Mouse (Mus musculus): ENCODE measurements around the gene Olfr970. TPM values are rescaled to one million over a fixed set of nuclear protein-coding genes. Genes with fewer than 3 reads are reported as not detected.
"Not testable (repeated sequence)": the region's sequence is repeated elsewhere in the genome, so short reads cannot be mapped to it uniquely, and the experiment has no call there.

The Olfr970 gene
- not detected for total RNA-seq (2021)

GRCm38 (mm10) chr9:39808560-39808959 lies at the start of gene Olfr970:
Olfr970 (plus strand) TSS chr9:39808860.
- intact Hi-C loops (cut with DNase I), result no loop called here

GRCm38 (mm10) chr9:39783153-39783552 lies 25.5 kb upstream of the Olfr970 start, which contains the start of gene Olfr968:
Olfr968 (minus strand) TSS chr9:39783253.
- intact Hi-C loops (cut with DNase I), result no loop called here
- DNase-seq, result no peak

More at GRCm38 (mm10) chr9:39808560-39808959, at the start of gene Olfr970:
- DNase-seq, result no peak

- no peak for DNase-seq
- intact Hi-C loops (cut with DNase I), result no loop called here
These were observed 18.1 kb upstream of the Olfr970 start, which contains the start of gene Olfr969 for GRCm38 (mm10) chr9:39790558-39790957. Olfr969 (plus strand) TSS chr9:39790945.

- DNase-seq; intact Hi-C loops (cut with DNase I): not testable (repeated sequence)
These were observed 27.9 kb downstream of the Olfr970 start, which contains the start of gene Olfr971 for GRCm38 (mm10) chr9:39836576-39836975. Olfr971 (plus strand) TSS chr9:39836876.

GRCm38 (mm10) chr9:39866122-39866521 lies 57.5 kb downstream of the Olfr970 start, which contains the start of gene Olfr972:
Olfr972 (plus strand) TSS chr9:39866422.
- DNase-seq, result no peak
- intact Hi-C loops (cut with DNase I), result no loop called here

Other genes starting within 250 kb of the Olfr970 start
- gene Olfr959, start 233.3 kb upstream of the Olfr970 start, total RNA-seq (2021), result not detected
- 10 to 100 TPM; 21.2 to 46.8 TPM for gene AW551984, start 204.5 kb upstream of the Olfr970 start, total RNA-seq (2021)
- not detected for gene Olfr148, start 198.2 kb upstream of the Olfr970 start, total RNA-seq (2021)
- gene Olfr960, start 187.5 kb upstream of the Olfr970 start, total RNA-seq (2021), result not detected
- gene Olfr961, start 163.8 kb upstream of the Olfr970 start, total RNA-seq (2021), result not detected
- not detected for gene Olfr963, start 141.7 kb upstream of the Olfr970 start, total RNA-seq (2021)
- gene Olfr149, start 101.7 kb upstream of the Olfr970 start, total RNA-seq (2021), result not detected
- gene Olfr965, start 97.5 kb upstream of the Olfr970 start, total RNA-seq (2021), result not detected
- not detected for gene Olfr150, start 77.9 kb upstream of the Olfr970 start, total RNA-seq (2021)
- gene Olfr967, start 62.6 kb upstream of the Olfr970 start, total RNA-seq (2021), result not detected
- not detected for gene Olfr968, start 25.6 kb upstream of the Olfr970 start, total RNA-seq (2021)
- gene Olfr969, start 17.9 kb upstream of the Olfr970 start, total RNA-seq (2021), result not detected
- gene Olfr971, start 28.0 kb downstream of the Olfr970 start, total RNA-seq (2021), result not detected
- not detected for gene Olfr972, start 57.6 kb downstream of the Olfr970 start, total RNA-seq (2021)
- gene Olfr229, start 98.5 kb downstream of the Olfr970 start, total RNA-seq (2021), result not detected
- gene Olfr974, start 128.6 kb downstream of the Olfr970 start, total RNA-seq (2021), result not detected
- under 1 TPM in 1 of 2 experiments, not detected in 1; 0.12 TPM for gene Olfr975, start 143.2 kb downstream of the Olfr970 start, total RNA-seq (2021)
- not detected for gene Olfr976, start 152.3 kb downstream of the Olfr970 start, total RNA-seq (2021)
- gene Olfr978, start 183.3 kb downstream of the Olfr970 start, total RNA-seq (2021), result not detected
- gene Olfr979, start 194.6 kb downstream of the Olfr970 start, total RNA-seq (2021), result not detected
- not detected for gene Olfr980, start 200.7 kb downstream of the Olfr970 start, total RNA-seq (2021)
- gene Olfr981, start 212.6 kb downstream of the Olfr970 start, total RNA-seq (2021), result not detected

Data from left cerebral cortex, postnatal 4 days (tissue).